Mouse (Mus musculus) CD8-positive naive resting alpha-beta T cell, adult 2 months (primary cell): ENCODE results near the gene Mbnl2.
"Not testable (repeated sequence)": the region's sequence is repeated elsewhere in the genome, so short reads cannot be mapped to it uniquely, and the experiment has no call there.

Source experiments
- DNase-seq, 2 experiments: peaks; one replicate each; pipeline ENCODE4 v3.0.0; 2022; ENCODE audit warnings: low read depth in 2 of 2, low spot score in 2 of 2

Mbnl2 gene

GRCm38 (mm10) chr14:120355040-120355741 is 79.7 kb downstream of the Mbnl2 start:
- DNase-seq: no peak

DNA sequence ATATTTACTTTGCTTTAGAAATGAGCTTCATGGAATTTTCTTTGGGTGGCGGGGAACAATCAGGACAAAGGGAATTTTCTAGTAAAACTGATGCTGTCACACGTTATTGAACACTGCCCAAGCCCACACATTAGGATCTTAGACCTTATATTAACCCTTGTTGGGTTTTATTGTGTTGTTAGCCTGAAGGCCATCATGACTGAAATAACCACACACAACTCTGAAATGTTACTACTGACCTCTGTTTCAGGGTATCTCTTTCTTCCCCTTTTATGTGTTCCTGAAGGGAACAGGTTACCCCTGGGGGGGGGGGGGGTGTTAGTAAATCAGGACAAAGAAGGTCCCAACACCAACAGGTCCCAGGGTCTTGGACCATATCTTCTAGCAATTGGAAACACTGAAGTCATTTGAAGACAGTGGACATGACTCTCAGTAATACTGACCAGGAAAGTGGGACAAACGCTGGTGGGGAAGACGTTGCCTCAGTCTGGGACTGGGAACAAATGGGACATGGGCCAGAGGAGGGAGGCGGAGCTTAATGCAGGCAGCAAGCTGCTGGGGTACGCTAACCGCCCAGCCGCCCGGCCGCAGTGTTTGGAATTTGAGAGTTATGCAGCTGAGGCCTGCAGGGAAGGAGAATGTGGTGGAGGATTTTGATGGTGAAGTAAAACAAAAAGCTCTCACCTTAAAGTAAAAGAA is 80.4 kb downstream of the Mbnl2 start:
- DNase-seq: no peak

GRCm38 (mm10) chr14:120357321-120358070 is 82.0 kb downstream of the Mbnl2 start:
- no peak for DNase-seq

DNA sequence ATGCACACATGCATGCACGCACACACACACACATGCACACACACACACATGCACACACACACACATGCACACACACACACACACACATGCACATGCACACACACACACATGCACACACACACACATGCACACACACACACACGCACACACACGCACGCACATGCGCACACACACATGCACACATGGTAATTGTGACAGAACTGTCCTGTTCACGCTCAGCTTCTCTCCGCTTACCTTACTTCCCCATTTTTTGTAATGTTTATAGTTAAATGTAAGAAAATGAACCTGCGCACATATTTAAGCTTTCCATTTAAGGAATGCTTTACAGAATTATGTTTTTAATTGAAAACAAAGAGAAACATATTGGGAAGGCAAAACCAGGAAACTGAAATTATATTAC is 84.1 kb downstream of the Mbnl2 start:
- DNase-seq: not testable (repeated sequence)

- no peak for DNase-seq
These were observed 85.7 kb downstream of the Mbnl2 start for GRCm38 (mm10) chr14:120361121-120361520.

GRCm38 (mm10) chr14:120362409-120362992 is 87.0 kb downstream of the Mbnl2 start:
- no peak for DNase-seq

DNA sequence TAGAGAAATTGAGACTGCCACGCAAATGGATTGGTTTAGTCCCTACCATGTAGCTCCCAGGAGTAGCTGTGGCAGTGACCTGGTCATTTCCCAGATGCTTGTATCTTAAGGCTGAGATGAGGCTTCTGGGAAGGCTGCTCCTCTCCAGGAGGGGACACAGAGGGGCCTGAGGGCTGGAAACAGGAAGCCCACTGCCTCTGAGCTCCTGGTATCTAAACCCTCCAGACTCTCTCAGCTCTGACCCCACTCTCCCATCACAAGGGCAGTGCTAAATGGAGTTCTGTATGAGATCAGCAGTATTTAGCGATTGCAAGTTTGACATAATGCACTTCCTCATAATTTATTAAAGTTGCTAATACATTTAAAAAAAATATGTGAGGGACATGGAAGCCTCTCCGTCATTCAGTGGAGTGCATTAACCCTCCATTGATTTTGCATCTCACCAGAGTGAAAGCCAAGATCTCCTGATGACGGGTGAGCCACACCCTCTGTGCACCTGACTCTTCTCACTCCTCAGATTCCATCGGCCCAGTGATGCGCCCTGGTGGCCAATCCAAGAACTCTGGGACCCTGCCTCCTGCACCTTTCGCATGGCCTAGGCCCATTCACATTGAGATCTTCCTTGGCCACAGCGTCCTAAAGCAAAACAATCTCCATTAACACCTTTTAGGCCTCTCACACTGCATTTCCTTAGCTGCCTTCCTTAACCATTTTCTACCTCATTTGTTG is 87.8 kb downstream of the Mbnl2 start:
- DNase-seq: no peak

- DNase-seq: no peak
These were observed 89.6 kb downstream of the Mbnl2 start for GRCm38 (mm10) chr14:120365088-120365487.

- DNase-seq: no peak
These were observed 91.5 kb downstream of the Mbnl2 start for GRCm38 (mm10) chr14:120366962-120367361.

DNA sequence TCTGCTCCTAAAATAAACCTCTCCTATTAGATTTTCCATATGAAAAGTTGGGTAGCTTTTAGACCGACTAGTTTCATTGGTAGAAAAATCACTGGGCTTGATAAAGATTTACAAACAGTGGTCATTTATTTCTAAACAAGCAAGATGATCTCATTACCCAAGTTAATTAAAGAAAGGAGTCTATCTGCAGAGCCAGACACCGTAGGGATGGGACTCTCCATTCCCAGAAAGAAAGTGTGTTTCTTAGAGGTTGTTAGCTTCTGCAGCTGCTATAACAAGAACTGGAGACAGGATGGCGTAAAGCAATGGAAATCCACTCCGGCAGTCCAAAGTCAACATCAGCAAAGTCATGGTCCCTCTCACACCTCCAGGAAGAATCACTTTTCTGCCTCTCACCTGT is 92.1 kb downstream of the Mbnl2 start:
- DNase-seq: no peak

GRCm38 (mm10) chr14:120368456-120368855 is 93.0 kb downstream of the Mbnl2 start:
- DNase-seq: no peak

DNA sequence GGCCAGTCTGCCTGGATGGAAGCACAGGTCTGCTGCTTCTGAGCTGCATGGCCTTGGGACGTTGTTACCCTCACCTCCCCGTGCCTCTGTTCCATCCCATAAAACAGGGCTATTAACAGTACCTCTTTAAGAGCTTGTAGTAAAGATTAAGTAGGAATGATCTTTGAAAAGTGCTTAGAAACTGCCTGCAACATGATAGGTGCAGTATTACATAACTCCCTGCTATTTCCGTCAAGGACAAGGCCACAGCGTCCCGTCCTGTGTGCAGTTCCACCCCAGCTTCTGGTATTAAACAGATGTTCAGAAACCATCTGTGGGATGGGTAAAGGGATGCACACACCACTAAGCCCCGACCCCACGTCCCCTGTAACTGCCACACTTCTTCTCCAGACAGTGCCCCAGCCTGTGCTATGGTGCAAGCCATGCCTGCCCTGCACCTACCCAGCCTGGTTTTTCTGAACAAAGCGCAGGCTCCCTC is 93.5 kb downstream of the Mbnl2 start:
- no peak for DNase-seq

DNA sequence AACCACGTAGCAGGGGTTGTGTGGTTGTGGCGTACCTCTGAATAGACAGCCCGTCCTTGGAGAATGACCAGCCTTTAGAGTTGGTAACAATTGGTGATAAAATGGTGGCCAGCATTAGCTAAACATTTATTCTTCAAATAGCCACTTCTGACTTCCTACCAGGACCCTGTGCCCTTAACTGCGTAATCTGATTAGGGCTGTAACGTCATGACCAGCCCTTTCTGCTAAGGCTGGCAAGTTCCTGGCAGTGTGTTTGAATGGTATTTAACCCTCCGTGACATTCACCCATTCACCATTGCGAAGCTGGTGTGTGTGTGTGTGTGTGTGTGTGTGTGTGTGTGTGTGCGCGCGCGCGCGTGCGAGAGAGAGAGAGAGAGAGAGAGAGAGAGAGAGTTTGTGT is 94.6 kb downstream of the Mbnl2 start:
- no peak for DNase-seq

DNA sequence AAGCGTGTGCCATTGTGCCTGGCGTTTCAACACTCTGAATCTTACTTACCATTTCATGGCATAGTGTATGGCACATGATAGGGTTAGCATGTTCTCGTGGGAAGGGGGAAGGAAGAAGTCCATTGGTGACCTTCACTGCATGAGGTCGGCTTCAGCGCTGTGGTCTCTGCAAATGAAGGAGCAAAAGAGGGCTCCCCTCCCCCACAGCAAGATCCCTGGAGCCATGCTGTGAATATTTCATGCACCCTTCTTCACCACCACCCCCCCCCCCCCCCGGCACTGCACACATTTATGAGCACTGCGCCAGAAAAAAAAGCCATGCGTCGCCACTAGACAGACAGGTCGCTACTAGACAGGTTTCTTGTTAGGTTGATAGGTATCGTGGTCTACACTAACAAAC is 95.2 kb downstream of the Mbnl2 start:
- no peak for DNase-seq

DNA sequence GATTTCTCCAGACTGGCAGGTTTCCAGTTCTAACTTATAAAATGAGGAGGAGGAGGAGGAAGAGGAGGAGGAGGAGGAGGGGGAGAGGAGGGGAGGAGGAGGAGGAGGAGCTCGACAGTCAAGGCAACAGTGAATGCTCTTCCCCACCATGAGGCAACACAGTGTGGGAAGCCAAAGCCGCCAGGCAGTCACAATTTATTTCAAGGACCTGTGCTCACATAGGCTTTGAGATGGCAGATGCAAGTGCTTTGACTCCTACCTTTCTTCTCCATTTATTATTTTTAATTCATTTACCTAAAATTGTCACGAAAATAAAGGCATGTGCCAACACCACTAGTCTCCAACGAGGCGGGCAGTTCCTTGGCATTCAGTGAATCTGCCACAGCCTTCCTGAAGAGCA is 95.7 kb downstream of the Mbnl2 start:
- DNase-seq: no peak

- DNase-seq: no peak
These were observed 97.9 kb downstream of the Mbnl2 start for GRCm38 (mm10) chr14:120373026-120374024.

GRCm38 (mm10) chr14:120374786-120375185 is 99.3 kb downstream of the Mbnl2 start:
- no peak for DNase-seq

GRCm38 (mm10) chr14:120377192-120377591 is 101.7 kb downstream of the Mbnl2 start:
- no peak for DNase-seq

- DNase-seq: no peak
These were observed 102.5 kb downstream of the Mbnl2 start for GRCm38 (mm10) chr14:120378002-120378401.

DNA sequence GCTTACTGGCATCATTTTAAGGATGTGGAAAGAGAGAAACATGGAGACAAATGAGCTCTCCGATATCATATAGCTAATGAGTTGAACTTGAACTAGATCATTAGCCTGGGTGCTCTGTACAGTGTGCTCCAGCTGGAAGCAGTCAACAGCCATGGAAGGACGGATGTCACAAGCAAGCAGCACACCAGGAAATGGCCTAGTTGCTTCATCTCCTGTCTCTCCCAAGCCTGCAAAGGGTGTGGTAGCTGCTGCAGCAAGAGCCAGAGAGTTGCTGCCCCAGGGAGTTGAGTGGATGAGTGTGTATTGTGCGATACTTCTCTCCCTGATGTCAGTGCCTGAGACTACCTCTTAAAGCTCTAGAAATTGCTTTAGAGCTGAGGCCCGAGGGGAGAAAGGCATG is 104.2 kb downstream of the Mbnl2 start:
- DNase-seq: no peak
